Mouse (Mus musculus): ENCODE measurements around the gene Ocln.

GRCm38 (mm10) chr13:100545510-100545909, 7.0 kb downstream of the Ocln start:
- no peak for TF ChIP-seq EP300 (IDR thresholded peaks at IDR 0.05)
- no peak for TF ChIP-seq CTCF (IDR thresholded peaks at IDR 0.05)

Measured in lung, postnatal 0 days (tissue).